Mouse (Mus musculus): ENCODE measurements at regions not wholly inside any gene's neighbourhood (a gene's known extent, or its start where the extent isn't known, plus 50 kb on each side); places are given as distances from the start of the nearest gene placed in this dataset.
"Not testable (repeated sequence)": the region's sequence is repeated elsewhere in the genome, so short reads cannot be mapped to it uniquely, and the experiment has no call there.

DNA sequence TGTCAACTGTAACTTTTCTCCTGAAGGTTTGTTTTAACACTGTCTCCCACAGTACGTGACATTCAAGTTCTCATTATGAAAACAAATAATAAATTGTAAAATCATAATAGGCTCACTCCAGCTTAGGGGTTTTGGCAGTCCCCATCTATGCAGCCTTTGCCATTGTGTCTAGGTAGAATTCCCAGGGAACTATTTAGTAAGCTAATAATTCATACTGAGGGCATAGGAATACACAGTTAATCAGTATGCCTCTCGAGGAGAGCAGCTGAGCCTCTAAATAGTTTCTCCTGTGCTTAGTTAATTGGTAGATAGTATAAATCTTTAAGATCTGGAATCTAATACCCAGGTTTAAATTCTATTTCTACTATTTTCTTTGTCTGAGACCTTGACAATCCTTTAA is 191.7 kb downstream of the Tprg start:
- DNase-seq, result no peak

DNA sequence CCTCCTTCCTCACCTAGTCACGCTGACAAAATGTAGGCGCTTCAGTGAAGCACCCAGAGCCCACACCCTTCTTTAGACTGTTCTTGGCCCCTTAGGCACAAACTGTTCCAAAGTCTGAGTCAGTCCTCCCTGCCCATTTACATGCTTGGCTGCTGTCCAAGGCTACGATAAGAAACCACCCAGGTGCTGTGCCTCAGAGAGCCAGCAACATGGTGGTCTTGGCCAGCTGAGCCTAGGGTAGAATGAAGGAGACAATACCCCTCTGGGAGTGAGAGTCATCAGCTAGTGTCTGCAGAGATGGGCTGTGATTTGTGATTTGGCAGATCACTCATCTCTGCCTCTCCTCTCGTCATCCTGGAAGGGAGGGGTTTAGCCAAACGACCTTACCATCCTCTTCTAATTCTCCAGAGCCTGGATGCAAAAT is 197.2 kb downstream of the Tprg start:
- DNase-seq, result peak; percentile 19

DNA sequence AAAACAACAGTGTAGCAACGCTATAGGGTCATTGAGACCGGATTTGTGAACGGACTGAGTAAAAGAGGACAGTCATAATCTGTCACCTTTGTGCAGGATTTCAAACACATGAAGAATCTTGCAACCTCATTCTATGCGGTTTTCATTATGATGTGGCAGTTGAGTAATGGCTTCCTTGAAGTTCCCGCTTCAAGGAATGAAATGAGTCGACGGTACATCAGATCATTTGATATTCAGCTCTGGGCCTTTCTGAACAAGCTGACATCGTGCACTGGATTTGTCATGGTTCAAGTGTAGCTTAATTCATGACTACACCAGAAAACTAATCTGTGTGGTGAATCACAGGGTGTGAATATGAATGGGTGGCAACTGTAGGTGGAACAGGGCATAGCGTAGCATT is 198.4 kb downstream of the Tprg start:
- no peak for DNase-seq

DNA sequence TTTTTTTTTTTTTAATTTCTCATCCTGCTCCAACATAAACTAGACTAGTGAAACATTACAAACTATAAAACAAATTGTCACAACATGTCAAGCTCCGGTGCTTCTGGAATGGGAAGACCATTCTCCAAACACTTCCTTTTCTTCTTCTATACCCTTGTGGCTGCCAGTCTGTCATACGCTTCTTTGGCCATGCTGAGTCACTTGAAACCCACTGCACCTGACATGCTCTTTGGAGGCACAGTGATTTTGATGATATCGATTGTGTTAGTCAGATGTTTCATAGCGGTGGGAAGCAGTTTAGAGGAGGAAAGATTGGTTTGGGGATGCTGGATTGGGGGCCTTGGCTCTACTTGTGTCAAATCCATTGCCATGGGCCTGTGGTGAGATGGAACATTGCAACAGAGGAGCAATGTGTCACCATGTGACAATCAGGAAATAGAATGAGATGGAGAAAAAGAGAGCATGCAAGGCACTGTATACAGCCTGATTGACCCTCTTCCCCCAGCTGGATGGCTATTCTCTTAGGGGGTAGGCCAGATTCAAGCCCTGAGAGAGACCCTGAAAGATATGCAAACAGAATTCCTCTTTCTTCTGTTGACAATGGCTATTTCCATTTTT is 197.0 kb upstream of the Trp63 start:
- no peak for DNase-seq

DNA sequence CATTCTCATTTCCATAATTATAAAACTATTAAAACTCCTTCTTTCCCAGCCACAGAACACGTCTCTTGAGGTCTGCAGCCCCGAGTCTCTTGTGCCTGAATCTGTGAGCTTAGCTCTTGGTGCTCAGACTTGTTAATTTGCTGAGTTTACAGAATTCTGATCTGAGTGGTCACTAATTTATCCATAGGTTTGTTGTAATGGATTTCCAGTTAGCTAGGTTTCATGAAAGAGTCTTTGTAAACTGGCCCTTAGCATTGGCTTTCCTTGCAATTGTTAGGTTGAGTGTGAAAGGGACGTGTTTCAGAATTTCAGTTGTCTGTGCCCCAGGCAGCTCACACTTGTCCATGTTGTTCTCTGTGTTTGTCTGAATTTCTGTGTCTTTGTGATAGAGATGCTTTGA is 192.7 kb upstream of the Trp63 start:
- DNase-seq, result no peak

DNA sequence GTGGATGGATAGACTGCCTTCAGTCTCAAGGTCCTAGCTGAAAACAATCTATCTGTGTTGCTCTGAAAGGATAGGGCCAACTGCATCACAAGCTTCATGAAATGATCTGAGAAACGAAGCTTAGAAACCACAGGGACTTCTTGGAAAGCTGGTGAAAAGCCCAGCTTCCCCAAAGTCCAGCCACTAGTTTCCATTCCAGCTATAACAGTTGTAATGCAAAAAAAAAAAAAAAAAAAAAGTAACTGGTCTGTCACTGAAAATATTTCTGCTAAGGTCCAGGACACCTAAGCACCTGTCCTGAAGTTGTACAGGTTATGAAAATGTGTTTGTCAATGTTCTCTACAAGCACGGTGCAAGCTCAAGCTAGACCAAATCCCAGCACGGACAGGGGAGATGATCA is 189.4 kb upstream of the Trp63 start:
- DNase-seq, result no peak

DNA sequence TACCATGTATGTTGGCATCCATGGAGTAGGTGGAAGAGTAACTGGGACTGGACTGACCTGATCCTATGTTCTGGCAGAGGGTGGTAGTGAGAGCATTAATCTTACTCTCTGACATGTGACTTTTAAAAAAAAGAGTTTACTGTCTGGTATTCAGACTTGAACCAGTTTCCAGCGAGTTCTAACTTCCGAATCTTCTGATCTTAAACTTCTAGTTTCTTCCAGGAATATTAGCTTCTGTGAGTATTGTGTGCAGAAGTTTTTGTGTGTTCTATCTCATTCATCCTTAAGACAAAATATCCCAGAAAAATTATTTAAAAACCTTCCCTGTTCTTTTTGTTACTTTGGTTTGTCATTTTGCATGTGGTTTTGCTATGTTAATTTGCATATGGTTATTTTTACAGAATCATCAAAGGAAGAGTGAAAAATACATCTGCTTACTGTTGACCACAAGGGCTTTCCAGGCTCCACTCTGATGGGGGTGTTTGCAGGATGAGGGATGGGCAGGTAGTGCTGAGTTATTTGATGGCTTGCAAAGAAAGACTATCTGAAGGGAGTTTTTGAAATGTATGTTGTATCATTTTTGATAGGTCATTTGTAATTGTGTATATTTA is 187.9 kb upstream of the Trp63 start:
- no peak for DNase-seq

DNA sequence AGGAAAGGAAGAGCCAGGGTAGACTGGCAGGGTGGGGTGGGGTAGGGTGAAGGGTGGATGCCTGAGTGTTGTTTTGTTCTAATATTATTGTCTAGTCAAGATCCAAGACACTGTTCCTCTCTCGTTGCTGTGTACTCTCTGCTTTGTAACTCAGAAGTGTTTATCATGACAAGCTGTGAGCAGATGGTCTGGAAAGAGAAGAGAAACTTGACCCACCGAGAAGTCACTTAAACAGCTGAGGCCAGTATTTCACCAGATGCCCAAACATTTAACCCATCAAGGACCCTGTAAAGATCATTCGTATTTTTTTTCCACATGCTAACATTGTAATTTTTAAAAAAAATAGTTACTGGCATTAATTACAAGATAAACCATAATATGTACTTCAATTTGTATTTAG is 178.7 kb upstream of the Trp63 start:
- DNase-seq, result no peak

DNA sequence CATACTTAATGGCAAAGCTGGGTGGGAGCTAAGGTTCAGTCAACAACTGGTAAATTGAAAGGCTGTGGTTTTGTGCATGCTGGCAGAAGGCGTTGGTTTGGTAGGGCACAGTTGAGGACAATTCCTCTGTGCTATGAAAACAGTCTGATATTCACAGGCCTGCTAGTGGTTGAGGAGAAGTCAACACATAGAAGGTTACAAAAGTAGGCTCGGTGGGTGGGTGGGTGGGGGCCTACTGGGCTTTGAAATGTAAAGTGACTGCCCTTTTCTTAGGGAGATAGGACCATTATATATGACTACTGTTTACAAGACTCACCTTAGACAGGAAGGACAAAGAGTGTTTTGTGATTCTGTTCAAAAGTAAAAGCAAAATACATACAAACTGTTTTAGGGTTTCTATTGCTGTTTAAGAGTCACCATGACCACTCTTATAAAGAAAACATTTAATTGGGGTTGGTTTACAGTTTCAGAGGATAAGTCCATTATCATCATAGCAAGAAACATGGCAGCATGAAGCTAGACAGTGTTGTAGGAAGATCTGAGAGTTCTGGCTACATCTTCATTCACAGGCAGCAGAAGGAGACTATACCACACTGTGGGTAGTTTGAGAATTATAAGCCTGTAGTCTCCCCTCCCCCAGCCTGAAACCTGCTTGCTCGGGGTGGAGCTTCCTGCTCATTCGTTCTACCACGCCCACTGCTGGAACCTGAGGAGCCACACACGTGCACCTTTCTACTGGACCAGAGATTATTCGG is 166.3 kb upstream of the Trp63 start:
- DNase-seq, result no peak

DNA sequence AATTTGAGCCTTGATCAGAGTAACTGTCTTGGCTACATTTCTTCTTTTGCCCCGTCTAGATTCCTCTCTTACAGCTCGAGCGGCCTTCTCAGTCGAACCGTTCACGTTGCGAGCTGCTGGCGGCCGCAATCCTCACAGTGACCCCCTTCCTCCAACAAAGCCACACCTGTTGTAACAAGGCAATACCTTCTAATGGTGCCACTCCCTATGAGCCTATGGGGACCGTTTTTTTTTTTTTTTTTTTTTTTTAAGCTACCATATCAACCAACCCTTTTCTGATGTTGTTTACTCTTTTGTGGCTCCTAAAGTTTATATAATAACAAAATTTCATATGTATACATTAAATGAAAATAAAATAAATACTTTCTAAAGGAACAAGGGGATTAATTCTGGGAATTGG is 160.4 kb upstream of the Trp63 start:
- DNase-seq, result not testable (repeated sequence)

DNA sequence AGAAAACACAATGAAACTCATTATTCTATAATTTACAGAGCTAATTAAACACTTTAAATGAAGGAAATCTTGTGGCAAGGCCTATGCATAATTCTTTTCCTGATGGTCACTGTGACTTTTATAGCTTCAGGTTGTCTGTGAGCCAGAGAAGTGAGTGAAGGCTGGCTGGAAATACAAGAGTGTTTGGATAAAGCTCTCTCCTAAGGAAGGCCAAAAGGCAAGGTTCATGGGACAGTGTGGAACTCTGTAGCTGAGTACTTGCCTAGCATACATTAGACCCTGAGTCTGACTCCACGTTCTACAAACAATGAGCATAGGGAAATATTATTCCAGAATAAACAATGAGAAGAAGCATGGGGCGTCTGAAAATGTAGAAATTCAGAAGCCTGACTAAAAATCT is 159.9 kb upstream of the Trp63 start:
- DNase-seq, result no peak

DNA sequence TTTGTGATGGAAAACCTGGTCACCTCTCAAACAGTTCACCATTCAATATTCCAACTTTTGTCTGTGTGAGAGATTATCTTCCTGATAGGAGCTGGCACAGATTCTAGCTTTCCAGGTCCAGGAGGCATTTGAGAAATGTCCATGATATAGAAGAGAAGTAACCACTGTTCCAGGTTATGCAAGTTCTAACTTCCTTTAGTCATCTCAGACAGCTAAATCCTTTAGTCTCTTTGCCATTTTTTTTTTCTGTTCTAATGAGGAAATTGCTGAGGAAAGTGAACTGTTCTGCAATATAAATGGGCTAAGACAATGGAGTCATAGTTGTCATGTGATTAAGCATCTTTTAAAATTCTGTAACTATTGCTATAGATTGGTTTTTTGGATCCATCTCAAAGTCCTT is 155.7 kb upstream of the Trp63 start:
- no peak for DNase-seq

DNA sequence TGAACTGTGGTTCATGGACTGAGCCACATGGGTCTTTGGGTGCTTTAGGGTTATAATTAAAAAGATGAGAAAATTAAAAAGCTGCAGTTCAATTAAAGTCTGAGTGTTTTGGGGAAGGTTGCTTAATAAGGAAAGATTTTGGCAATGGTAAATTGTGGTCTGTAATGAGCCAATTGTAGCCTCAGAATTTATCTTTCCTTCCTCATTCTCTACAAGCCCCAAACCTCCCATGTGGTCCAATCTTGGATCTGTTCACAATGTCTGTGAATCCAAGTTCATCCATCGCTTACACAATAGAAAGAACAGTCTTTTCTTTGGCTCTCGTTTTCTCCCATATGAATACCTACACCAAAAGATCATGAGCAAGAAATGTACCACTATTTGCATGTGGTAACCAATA is 155.2 kb upstream of the Trp63 start:
- DNase-seq, result no peak

DNA sequence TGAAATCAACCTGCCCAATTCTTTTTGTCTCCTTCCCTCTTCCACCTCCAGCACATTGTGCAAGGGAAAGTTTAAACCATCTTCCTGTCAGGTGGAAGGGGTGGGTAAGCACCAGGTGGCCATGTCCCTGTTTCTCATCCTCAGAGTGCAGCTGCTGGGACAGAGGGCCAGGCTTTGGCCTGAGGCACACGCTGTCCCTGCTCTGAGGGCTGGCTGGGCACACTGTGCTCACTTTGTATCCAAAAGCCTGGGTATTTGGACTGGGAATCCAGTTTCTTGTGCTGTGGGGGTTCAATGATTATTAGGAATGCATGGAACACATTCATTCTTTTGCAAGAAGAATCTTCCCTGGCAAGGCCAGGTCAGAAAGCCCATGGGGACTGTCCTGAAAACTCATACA is 153.9 kb upstream of the Trp63 start:
- DNase-seq, result no peak

DNA sequence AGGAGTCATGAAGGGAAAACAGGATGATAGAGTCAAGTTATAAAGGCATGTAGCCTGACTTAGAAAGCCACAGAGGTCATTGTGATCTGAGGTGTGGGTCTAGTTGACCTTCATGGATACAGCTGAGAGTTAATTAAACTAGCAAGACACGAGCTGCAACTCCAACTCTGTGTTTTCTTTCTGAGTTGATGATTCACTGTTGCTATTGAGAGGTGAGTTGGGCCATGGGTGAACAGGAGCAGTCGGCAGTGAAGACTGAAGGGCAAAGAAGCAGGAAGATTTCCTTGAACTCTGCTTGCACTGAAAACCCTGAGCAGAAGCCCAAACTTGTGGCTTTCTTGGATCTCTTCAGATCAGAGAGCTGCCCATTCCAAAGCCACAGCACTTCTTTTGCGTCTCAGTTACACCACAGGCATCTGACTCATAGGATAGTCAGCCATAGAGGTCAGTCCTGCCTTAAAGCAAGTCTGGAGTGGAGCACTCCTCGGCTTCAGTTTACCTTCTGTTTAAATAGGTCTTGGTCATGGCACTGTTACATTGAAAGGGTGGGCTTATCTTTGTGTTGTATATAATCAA is 151.7 kb upstream of the Trp63 start:
- no peak for DNase-seq

DNA sequence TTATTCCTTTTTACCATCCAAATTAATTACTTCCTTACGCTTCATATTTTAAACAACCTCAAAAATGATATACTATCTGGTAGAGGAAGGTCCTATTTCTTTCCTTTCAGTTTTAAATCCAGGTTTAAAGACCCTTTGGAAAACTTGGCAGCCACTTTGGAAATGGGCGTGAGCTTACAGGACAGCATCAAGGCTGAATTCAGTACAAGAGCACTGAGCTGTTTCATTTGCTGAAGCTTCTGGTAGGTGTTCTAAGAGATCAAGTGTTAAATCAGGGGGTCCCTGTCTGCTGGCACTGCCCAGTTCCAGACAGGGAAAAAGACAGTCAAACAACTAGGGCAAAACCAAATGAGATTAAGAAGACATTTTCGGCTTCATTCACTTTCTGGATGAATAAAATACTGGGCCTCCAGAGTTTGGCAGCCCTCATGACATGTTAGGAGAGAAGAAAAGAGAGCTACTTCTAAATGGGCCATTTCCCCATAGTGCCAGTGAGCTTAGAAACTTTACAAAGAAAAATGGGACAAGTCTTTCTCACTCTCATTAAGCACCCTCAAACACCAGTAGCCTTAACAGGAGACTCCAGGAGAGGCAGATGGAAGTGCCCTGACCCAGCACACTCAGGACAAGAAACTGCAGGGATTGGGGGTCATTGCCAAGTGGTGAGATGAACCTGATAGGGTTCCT is 150.9 kb upstream of the Trp63 start:
- DNase-seq, result no peak

DNA sequence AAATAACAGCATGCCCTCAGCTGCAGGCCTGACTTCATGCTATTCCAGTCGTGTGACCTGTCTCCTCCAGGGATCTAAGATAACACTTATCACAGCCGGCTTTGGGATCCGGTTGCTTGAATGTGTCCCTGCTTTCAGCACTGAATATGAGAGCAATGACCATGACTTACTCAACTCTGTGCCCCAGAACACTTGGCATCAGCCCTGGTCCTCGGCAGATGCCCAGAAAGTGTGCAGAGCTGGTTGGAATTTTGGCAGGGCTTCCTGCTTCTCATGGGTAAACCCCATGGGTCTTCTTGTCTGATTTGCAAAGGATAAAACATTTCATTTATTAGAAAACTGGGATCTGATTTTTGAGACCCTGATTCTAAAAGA is 150.4 kb upstream of the Trp63 start:
- peak; percentile 12 for DNase-seq

DNA sequence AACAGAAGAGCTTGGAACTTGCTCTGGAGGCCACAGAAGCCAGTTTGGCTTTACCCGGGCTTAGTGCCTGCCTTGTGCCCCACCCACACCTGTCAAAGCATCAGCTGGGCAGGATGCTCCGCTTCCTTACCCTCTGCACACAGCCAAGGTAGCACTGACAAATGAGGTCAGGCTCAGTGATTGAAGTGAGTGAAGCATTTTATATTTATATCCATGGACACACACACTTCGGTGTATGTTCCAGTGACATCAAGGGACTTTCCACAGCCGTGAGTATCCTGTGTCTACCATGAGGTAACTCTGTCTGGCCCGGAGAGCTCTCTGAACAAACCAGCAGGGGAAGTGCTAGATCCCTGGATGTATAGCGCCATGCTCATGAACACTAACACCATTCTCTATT is 147.0 kb upstream of the Trp63 start:
- no peak for DNase-seq

DNA sequence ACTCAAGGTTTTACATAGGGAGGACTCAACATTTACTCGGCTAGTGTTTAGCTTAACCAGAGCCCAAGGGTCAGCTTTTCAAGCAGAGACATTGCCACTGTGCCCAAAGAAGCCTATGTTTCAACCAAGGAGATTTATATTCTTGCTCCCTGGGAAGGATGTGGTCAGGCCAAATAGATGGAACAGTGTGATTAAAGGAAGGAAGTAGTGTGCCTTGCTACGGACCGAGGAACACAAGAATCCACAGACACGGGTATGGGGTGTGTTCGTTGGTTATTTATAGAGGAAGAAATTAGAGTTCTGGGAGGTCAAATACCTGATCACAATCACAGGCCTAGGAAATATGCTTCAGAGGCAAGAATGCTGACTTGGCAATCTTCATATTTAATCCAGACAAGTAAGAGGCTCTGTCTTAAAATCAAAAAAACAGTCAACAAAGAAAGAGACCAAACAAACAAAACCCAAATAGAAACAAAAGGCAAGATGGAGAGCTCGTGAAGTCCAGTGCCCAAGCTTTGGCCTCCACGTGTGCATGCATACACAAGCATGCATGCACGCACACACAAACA is 133.9 kb upstream of the Trp63 start:
- DNase-seq, result no peak

DNA sequence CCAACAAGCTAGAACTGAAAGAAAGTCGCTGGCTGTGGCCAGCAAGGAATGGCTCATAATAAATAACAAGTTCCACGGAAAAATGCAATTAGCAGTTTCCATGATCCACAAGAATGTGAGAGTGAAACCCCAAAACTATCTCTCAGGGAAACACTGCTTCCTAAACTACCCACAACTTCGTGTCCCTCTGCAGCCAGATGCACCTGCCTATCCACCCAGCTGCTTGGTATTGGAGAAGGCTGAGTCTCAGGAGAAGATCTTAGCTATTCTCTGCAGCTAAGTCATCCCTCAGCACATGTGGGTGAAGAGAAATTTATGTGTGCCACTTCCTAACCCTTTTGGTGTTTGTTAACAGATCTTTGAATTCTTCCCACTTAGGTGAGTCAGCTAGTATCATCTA is 126.4 kb upstream of the Trp63 start:
- no peak for DNase-seq

DNA sequence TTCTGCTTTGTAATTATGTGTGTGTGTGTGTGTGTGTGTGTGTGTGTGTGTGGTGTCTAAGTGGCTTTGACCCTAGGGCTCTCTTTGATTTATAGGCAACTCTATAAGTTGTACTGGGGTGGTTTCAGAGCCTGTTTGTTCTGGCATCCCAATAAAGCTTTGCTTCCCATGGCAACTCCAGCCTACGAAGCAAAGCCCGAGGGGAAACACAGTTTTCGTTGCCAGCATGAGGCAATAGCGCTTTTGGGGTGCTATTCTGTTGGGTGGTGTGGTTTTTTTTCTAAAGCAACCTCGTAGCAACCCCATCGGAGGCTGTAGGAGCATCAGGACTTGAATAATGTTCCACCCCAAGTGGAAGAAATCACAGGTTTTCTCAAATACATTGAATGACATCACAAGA is 103.3 kb upstream of the Trp63 start:
- no peak for DNase-seq

DNA sequence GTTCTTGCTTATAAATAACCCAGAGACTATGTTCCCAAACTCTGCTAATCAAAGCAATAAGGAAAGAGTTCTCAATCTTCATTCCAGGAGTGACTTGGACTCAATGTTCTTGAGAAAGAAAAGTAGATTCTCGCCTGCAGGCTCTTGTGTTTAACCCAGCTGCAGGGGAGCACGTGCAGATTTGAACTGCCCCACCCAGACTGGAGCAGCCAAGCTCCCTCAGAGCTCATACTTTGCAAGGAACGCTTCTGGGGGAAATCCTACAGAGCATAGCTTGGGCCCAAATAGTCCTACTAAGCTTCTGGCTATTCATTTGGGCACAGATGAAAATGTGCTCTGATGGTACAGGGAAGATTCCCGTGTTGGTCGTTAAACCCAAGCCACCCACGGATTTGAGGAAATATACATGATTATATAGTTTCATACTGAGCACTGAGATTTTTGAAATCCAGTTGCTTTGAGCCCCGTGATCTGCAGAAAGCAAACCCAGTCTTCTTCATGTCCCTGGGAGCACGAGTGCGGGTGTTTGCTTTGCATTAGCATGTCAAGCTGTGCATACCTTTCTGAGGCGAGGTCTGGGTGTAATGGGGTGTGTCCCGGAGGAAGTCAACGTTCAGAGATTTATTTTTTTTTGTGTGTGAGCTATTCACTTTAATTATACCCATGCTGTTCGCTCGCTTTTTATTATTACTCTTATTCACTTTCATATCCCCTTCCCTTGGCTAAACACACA is 99.1 kb upstream of the Trp63 start:
- DNase-seq, result peak; percentile 12

DNA sequence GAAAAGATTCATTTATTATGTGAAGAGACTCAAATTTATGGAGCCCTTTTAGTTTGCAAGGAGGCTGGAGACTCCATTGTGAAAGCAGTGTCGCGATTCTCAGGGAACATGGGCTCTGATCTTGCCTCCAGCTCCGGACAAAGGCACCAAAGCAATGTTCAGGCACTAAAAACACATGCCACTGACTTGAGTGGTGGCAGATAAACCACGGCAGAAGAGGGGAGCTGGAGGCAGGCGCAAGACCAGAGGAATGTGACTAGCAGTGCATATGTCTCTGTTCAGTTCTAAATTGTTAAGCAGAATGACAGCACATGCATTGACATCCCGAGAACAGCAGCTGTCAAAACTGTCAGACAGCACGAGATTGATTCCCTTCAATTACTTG is 98.5 kb upstream of the Trp63 start:
- DNase-seq, result no peak

Data from kidney, postnatal 14 days (tissue).